Mouse (Mus musculus) CH12.LX (cell line): ENCODE measurements around the gene 2900026A02Rik.

Experiments used
- CTCF ChIP-seq, 2 experiments: IDR thresholded peaks in 1 of 2; conservative IDR thresholded peaks in 1 of 2; 2 replicates each; pipeline ENCODE4 v1.5.1; 2011 to 2012; ENCODE audit warnings: low read depth in 2 of 2, low read length in 2 of 2, improper control_type of control experiment in 1 of 2, inconsistent platforms in 1 of 2, mild to moderate bottlenecking in 1 of 2, moderate library complexity in 1 of 2
- EP300 ChIP-seq: IDR thresholded peaks from 2 replicates; pipeline ENCODE4 v1.6.1; 2011; ENCODE audit warnings: low read length, improper control_type of control experiment
- MAFK ChIP-seq: IDR thresholded peaks from 2 replicates; pipeline ENCODE4 v1.6.1; 2011; ENCODE audit warnings: low read length, improper control_type of control experiment; ENCODE audit not compliant: insufficient replicate concordance
- MAX ChIP-seq: IDR thresholded peaks from 2 replicates; pipeline ENCODE4 v1.6.1; 2011; ENCODE audit warnings: low read length, improper control_type of control experiment
- NELFE ChIP-seq: IDR thresholded peaks from 2 replicates; pipeline ENCODE4 v1.6.1; 2011; ENCODE audit warnings: low read depth, low read length, improper control_type of control experiment
- POLR2A ChIP-seq: IDR thresholded peaks from 2 replicates; pipeline ENCODE4 v1.6.1; 2011; ENCODE audit warnings: low read depth, mild to moderate bottlenecking, improper control_type of control experiment, low read length
- RCOR1 ChIP-seq: conservative IDR thresholded peaks from 2 replicates; pipeline ENCODE4 v1.6.1; 2012; ENCODE audit warnings: low read depth, mild to moderate bottlenecking, inconsistent platforms, low read length, improper control_type of control experiment
- SMC3 ChIP-seq: IDR thresholded peaks from 2 replicates; pipeline ENCODE4 v1.6.1; 2011; ENCODE audit warnings: low read depth, low read length, improper control_type of control experiment
- ZC3H11A ChIP-seq: IDR thresholded peaks from 2 replicates; pipeline ENCODE4 v1.6.1; 2012; ENCODE audit warnings: low read depth, mild to moderate bottlenecking, inconsistent platforms, low read length, improper control_type of control experiment

- TF ChIP-seq POLR2A (no peak), CTCF (conservative IDR thresholded peaks at IDR 0.05 in 1 of 2, IDR thresholded peaks at IDR 0.05 in 1 of 2; ENCODE audit: low read depth in 2 of 2, low read length in 2 of 2) (no peak), EP300 (no peak), NELFE (no peak), MAX (no peak), MAFK (no peak), SMC3 (no peak), ZC3H11A (no peak), RCOR1 (no peak)
Observed at GRCm38 (mm10) chr5:113081020-113081419, 140.0 kb downstream of the 2900026A02Rik start.
